Mouse (Mus musculus) ES-Bruce4 (cell line): ENCODE results near the gene Mavs.

Source experiments
- CTCF ChIP-seq: IDR thresholded peaks from one replicate; pipeline ENCODE4 v1.8.1; 2011; ENCODE audit warnings: low read depth, low read length
- POLR2A ChIP-seq: IDR thresholded peaks from one replicate; pipeline ENCODE4 v1.8.1; 2011; ENCODE audit warnings: low read length; ENCODE audit not compliant: insufficient read depth

DNA sequence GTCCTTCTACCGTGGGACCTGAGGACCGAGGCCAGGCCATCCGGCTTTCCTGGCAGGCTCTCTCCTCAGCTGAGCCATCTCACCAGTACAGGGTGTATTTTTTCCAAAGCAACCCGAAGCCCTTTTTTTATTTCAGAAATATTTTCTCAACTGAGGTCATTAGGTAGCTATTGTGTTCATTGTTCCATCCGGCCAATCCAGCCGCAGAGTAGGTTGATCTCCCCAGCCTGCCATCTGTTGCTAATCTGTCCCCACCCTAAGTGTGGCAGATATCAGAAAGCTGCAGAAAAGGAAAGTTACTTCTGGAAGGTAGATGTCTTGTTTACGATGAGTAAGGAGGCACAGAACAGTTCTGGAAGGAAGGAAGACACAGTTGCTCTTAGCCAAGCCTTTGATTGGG, 20.1 kb upstream of the Mavs start:
- TF ChIP-seq POLR2A, result no peak
- TF ChIP-seq CTCF, result no peak
